Mouse (Mus musculus): ENCODE results near the gene Tmem120a. TPM values are rescaled to one million over a fixed set of nuclear protein-coding genes. Genes with fewer than 3 reads are reported as not detected.

The Tmem120a gene
- polyA plus RNA-seq, 1 experiment from 2014 or later, result 45.5 TPM

GRCm38 (mm10) chr5:135697711-135698111 is 46.5 kb downstream of the Tmem120a start:
- 72% methylated on average over 5 of the region's 5 CpGs for WGBS
- peaks cover 29% of the 10 kb centered on the region for H3K36me3 ChIP-seq
- no peak overlapping the region for H3K4me3 ChIP-seq
- H3K27ac ChIP-seq, result no peak overlapping the region
- no peaks in the 10 kb centered on the region for H3K9me3 ChIP-seq
- H3K27me3 ChIP-seq (ENCODE audit: insufficient read depth, poor library complexity, severe bottlenecking), result no peaks in the 10 kb centered on the region
- DNase-seq (ENCODE audit: low spot score), result no peak
- H3K4me1 ChIP-seq, result peaks cover 28% of the 10 kb centered on the region

GRCm38 (mm10) chr5:135695277-135695721 is 48.9 kb downstream of the Tmem120a start:
- DNase-seq (ENCODE audit: low spot score), result no peak
- Histone ChIP-seq H3K9me3 (no peaks in the 10 kb centered on the region), H3K27ac (no peak overlapping the region), H3K4me1 (peaks cover 18% of the 10 kb centered on the region), H3K27me3 (ENCODE audit: insufficient read depth, poor library complexity, severe bottlenecking) (no peaks in the 10 kb centered on the region), H3K4me3 (no peak overlapping the region), H3K36me3 (peaks cover 21% of the 10 kb centered on the region)
- WGBS, result 73% methylated on average over 7 of the region's 7 CpGs

- Histone ChIP-seq H3K9me3 (no peaks in the 10 kb centered on the region), H3K27me3 (ENCODE audit: insufficient read depth, poor library complexity, severe bottlenecking) (no peaks in the 10 kb centered on the region), H3K36me3 (peaks cover 7% of the 10 kb centered on the region; the same call in 1 of the 2 replicates), H3K4me1 (peaks cover 27% of the 10 kb centered on the region), H3K4me3 (no peak overlapping the region), H3K27ac (no peak overlapping the region)
- WGBS, result 96% methylated on average over 5 of the region's 5 CpGs
- no peak for DNase-seq (ENCODE audit: low spot score)
Observed at GRCm38 (mm10) chr5:135693281-135693853, 50.9 kb downstream of the Tmem120a start.

- Histone ChIP-seq H3K4me3 (no peak overlapping the region), H3K27ac (no peak overlapping the region), H3K9me3 (no peaks in the 10 kb centered on the region), H3K27me3 (ENCODE audit: insufficient read depth, poor library complexity, severe bottlenecking) (no peaks in the 10 kb centered on the region), H3K36me3 (peaks cover 4% of the 10 kb centered on the region; the same call in 1 of the 2 replicates), H3K4me1 (peaks cover 32% of the 10 kb centered on the region)
- DNase-seq (ENCODE audit: low spot score), result no peak
- 80% methylated on average over 4 of the region's 4 CpGs for WGBS
Observed at GRCm38 (mm10) chr5:135691266-135691665, 53.0 kb downstream of the Tmem120a start.

GRCm38 (mm10) chr5:135690401-135690800 is 53.8 kb downstream of the Tmem120a start:
- H3K36me3 ChIP-seq, result peaks cover 4% of the 10 kb centered on the region; the same call in 1 of the 2 replicates
- no peaks in the 10 kb centered on the region for H3K27me3 ChIP-seq (ENCODE audit: insufficient read depth, poor library complexity, severe bottlenecking)
- no peaks in the 10 kb centered on the region for H3K9me3 ChIP-seq
- H3K27ac ChIP-seq, result peak overlapping the region; percentile 89; the same call in 1 of the 2 replicates
- peaks cover 32% of the 10 kb centered on the region for H3K4me1 ChIP-seq
- H3K4me3 ChIP-seq, result peak overlapping the region; percentile 82
- DNase-seq (ENCODE audit: low spot score), result no peak
- WGBS, result 87% methylated on average over 5 of the region's 5 CpGs

Small RNAs within 50 kb of the gene (microRNA-seq; reads per million reads assigned to microRNA genes)
- gene Mir7034, result not detected

Other genes starting within 250 kb of the Tmem120a start
- gene Hip1, start 199.3 kb downstream of the Tmem120a start, polyA plus RNA-seq (2016; fragmentation: Nextera tagmentation; extraction: Ambion mirVana), result 41.7 and 45.7 TPM in 2 replicates
- gene Ccl26, start 180.9 kb downstream of the Tmem120a start, polyA plus RNA-seq (2016; fragmentation: Nextera tagmentation; extraction: Ambion mirVana), result not detected in 2 replicates
- gene Ccl24, start 171.4 kb downstream of the Tmem120a start, polyA plus RNA-seq (2016; fragmentation: Nextera tagmentation; extraction: Ambion mirVana), result 0.23 TPM in 1 of 2 replicates, not detected in the other
- 42.9 and 48.7 TPM in 2 replicates for gene Rhbdd2, start 111.8 kb downstream of the Tmem120a start, polyA plus RNA-seq (2016; fragmentation: Nextera tagmentation; extraction: Ambion mirVana)
- 54.4 and 66.8 TPM in 2 replicates for gene Por, start 74.4 kb downstream of the Tmem120a start, polyA plus RNA-seq (2016; fragmentation: Nextera tagmentation; extraction: Ambion mirVana)
- gene Styxl1, start 33.9 kb upstream of the Tmem120a start, polyA plus RNA-seq (2016; fragmentation: Nextera tagmentation; extraction: Ambion mirVana), result 0.14 TPM in 2 replicates
- gene Mdh2, start 34.0 kb upstream of the Tmem120a start, polyA plus RNA-seq (2016; fragmentation: Nextera tagmentation; extraction: Ambion mirVana), result 856 and 984 TPM in 2 replicates
- 0.26 TPM in 1 of 2 replicates, not detected in the other for gene Srrm3, start 62.4 kb upstream of the Tmem120a start, polyA plus RNA-seq (2016; fragmentation: Nextera tagmentation; extraction: Ambion mirVana)
- 655 and 948 TPM in 2 replicates for gene Hspb1, start 143.5 kb upstream of the Tmem120a start, polyA plus RNA-seq (2016; fragmentation: Nextera tagmentation; extraction: Ambion mirVana)
- 202 and 227 TPM in 2 replicates for gene Ywhag, start 190.2 kb upstream of the Tmem120a start, polyA plus RNA-seq (2016; fragmentation: Nextera tagmentation; extraction: Ambion mirVana)
- gene Ssc4d, start 230.1 kb upstream of the Tmem120a start, polyA plus RNA-seq (2016; fragmentation: Nextera tagmentation; extraction: Ambion mirVana), result 2.3 and 5.2 TPM in 2 replicates
- not detected in 2 replicates for gene Zp3, start 235.7 kb upstream of the Tmem120a start, polyA plus RNA-seq (2016; fragmentation: Nextera tagmentation; extraction: Ambion mirVana)